Mouse (Mus musculus) C2C12 (cell line): Measurements from ENCODE around the gene Kank4. TPM values are rescaled to one million over a fixed set of nuclear protein-coding genes. Genes with fewer than 3 reads are reported as not detected.

Experiments used
- H3K27me3 ChIP-seq: one replicate; pipeline ENCODE4 v1.6.1; 2011; ENCODE audit not compliant: control insufficient read depth, insufficient read depth, insufficient read length
- H3K36me3 ChIP-seq: one replicate; pipeline ENCODE4 v1.6.1; 2011; ENCODE audit not compliant: control insufficient read depth, insufficient read depth
- H3K4me3 ChIP-seq: one replicate; pipeline ENCODE4 v1.5.1; 2011; ENCODE audit warnings: mild to moderate bottlenecking, control low read depth; ENCODE audit not compliant: poor library complexity, insufficient read depth, severe bottlenecking
- H3K79me2 ChIP-seq: one replicate; pipeline ENCODE4 v1.6.1; 2011; ENCODE audit not compliant: control insufficient read depth, insufficient read depth
- H3K79me3 ChIP-seq: one replicate; pipeline ENCODE4 v1.6.1; 2011; ENCODE audit warnings: low read depth, control low read depth
- H3ac ChIP-seq: one replicate; pipeline ENCODE3; 2011; ENCODE audit warnings: low read depth; ENCODE audit not compliant: control insufficient read depth, insufficient read length
- CEBPB ChIP-seq: IDR thresholded peaks from one replicate; pipeline ENCODE4 v1.6.1; 2011; ENCODE audit warnings: low read depth, mild to moderate bottlenecking, control low read depth, moderate library complexity
- CTCF ChIP-seq: IDR thresholded peaks from one replicate; pipeline ENCODE4 v1.5.1; 2011; ENCODE audit not compliant: control insufficient read depth, insufficient read depth, insufficient read length
- FOSL1 ChIP-seq: IDR thresholded peaks from one replicate; pipeline ENCODE4 v1.8.0; 2011; ENCODE audit warnings: mild to moderate bottlenecking, low read length; ENCODE audit not compliant: poor library complexity, insufficient read depth, severe bottlenecking
- MAX ChIP-seq: IDR thresholded peaks from one replicate; pipeline ENCODE4 v1.6.1; 2011; ENCODE audit warnings: mild to moderate bottlenecking, control low read depth
- MYOD1 ChIP-seq: IDR thresholded peaks from one replicate; pipeline ENCODE4 v1.6.1; 2011; ENCODE audit warnings: low read depth; ENCODE audit not compliant: control insufficient read depth, insufficient read length
- MYOG ChIP-seq: IDR thresholded peaks from one replicate; pipeline ENCODE4 v1.6.1; 2011; ENCODE audit not compliant: control insufficient read depth, insufficient read length; ENCODE audit errors: extremely low read depth
- USF1 ChIP-seq: IDR thresholded peaks from one replicate; pipeline ENCODE4 v1.6.1; 2011; ENCODE audit warnings: low read depth, mild to moderate bottlenecking, control low read depth, moderate library complexity
- polyA plus RNA-seq: library from polyadenylated mRNA; unstranded; fragments of >200 nt; fragmentation: generic; extraction: Trizol; gene quantifications from one replicate; pipeline ENCODE4 v1.2.1, GENCODE M21; 2012; ENCODE audit warnings: missing spikeins

Gene Kank4
- polyA plus RNA-seq, 1 experiment: not detected

DNA sequence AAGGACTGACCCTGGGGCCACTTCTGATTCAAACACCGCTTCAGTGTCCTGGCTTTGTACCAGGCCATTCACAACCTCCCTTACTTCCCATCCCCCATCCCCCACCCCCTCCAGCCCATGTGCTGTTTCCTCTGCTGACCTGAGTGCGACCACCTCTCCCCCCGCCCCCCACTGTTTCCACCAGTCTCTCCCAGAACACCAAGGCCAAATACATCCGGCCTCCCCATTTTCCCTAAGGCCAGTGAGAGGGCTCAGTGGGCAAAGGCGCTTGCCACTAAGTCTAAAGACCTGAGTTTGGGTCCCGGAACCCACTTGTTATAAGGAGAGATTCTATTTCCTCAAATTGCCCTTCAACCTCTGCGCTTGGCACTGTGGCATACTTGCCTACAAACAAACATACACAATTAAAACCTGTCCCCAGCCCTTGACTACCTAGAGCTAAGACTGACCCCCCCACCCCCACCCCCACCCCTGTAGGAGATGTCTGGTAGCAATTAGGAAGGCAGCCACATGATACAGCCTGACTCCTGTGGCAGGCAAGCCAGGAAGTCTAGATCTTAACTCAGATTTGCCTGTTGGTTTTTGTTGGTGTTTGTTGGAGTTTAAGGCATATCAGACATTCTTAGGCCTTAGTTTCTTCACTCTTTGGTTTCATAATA, 12.7 kb downstream of the Kank4 start:
- Histone ChIP-seq H3K4me3 (no peak overlapping the region), H3ac (no peak overlapping the region), H3K79me3 (no peaks in the 10 kb centered on the region), H3K36me3 (no peaks in the 10 kb centered on the region), H3K79me2 (no peaks in the 10 kb centered on the region), H3K27me3 (no peaks in the 10 kb centered on the region)
- TF ChIP-seq MAX (no peak), USF1 (no peak), MYOD1 (no peak), FOSL1 (no peak), MYOG (no peak), CTCF (no peak), CEBPB (no peak)

DNA sequence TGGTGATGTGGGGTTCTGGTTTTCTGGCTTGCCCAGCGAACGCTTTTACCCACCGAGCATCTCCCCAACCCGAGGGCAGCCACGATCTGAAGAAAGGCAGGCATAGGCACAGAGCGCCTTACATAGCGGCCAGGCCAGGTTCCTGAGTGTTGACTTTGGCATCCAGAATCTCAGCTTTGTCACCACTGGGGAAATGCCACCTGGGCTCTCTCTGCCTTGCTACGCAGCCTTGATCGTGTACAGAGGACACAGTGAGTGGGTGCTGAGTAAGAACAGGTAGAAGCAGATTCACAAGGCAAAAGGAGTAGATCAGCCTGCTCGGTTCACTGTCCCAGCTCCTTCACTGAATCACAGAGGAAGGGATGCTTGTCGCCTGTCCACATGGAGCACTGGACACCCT, 15.6 kb downstream of the Kank4 start:
- Histone ChIP-seq H3K79me3 (no peaks in the 10 kb centered on the region), H3K4me3 (no peak overlapping the region), H3ac (no peak overlapping the region), H3K36me3 (no peaks in the 10 kb centered on the region), H3K27me3 (no peaks in the 10 kb centered on the region), H3K79me2 (no peaks in the 10 kb centered on the region)
- no peak for TF ChIP-seq MAX
- TF ChIP-seq CTCF: no peak
- no peak for TF ChIP-seq MYOG
- TF ChIP-seq CEBPB: no peak
- no peak for TF ChIP-seq USF1
- TF ChIP-seq FOSL1: no peak
- TF ChIP-seq MYOD1: no peak

DNA sequence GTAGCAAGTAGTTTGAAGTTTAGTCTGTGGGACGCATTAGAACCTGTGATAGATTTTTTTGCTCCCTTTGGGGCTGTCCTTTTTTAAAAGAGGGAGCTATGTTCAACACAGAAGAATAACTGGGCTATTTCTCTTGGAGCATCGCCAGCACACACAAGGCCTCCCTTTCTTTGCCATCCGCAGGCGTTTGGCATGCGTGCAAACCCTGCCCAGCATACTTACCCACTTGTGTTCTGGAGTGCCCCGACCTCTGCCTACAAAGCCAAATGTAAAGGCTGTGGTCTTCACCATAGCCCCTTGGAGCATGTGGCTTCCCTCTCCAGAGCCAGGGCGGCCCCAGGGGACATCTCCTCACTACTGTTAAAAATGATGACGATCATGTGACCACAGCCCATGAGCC, 16.5 kb downstream of the Kank4 start:
- Histone ChIP-seq H3K79me3 (no peaks in the 10 kb centered on the region), H3K4me3 (no peak overlapping the region), H3K36me3 (no peaks in the 10 kb centered on the region), H3K79me2 (no peaks in the 10 kb centered on the region), H3ac (no peak overlapping the region), H3K27me3 (no peaks in the 10 kb centered on the region)
- TF ChIP-seq CTCF (no peak), FOSL1 (no peak), MAX (no peak), CEBPB (no peak), MYOG (no peak), MYOD1 (no peak), USF1 (no peak)

DNA sequence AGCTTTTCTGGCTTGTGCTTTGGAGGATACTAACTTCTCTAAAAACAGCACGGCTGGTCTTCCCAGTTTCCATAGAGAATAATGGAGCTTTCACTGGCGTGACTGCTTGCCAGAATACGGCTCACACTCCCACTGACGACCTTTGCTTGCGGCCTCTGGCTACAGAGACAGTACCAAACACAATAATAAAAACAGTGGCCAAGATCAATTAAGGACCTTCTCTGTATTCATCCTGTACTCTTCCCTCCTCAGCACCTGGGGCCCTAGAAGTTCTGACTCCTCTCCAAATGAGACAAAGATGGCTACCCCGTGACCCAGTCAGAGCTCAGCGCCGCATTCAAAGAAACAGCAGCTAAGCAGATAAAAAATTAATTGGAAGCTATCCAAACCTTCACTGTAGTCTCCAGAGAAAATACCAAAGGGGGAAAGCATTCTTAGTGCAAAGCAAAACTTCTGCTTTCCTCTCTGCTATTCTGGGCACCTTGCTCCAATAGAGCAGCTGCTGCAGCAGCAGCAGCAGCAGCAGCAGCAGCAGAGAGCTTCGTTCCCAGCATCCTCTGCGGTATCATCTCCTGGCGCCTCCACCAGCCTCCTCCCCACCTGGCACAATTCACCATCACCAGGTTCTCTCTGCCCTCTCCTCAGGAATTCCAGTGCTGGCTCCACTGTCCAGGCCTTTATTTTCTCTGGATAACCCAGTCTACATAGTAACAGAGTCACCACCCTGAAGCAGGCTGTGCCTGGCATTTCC, 20.6 kb downstream of the Kank4 start:
- Histone ChIP-seq H3K27me3 (no peaks in the 10 kb centered on the region), H3K4me3 (no peak overlapping the region), H3ac (no peak overlapping the region), H3K79me2 (no peaks in the 10 kb centered on the region), H3K79me3 (no peaks in the 10 kb centered on the region), H3K36me3 (no peaks in the 10 kb centered on the region)
- TF ChIP-seq FOSL1 (no peak), CEBPB (no peak), CTCF (no peak), USF1 (no peak), MYOD1 (no peak), MYOG (no peak), MAX (no peak)

DNA sequence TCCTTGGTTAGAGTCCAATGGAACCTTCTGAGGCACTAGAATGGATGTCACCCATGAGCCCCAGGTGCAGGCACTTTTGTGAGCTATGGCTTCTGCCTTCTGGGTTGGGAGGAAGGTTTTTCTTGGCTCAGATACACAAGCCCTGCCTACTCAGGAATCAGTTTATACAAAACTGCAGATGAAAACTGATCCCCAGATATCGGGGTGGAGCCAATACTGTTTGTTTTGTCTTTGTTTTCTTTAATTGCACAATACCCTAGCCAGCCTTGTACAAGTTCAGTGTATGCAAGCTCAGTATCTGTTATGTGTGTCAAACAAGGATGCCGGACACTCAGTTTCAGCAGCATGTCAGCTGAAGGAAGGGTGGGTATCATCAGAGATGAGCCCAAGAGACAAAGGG, 22.1 kb downstream of the Kank4 start:
- no peak for TF ChIP-seq USF1
- TF ChIP-seq CEBPB: no peak
- no peak for TF ChIP-seq MAX
- TF ChIP-seq MYOG: no peak
- no peak for TF ChIP-seq MYOD1
- TF ChIP-seq CTCF: no peak
- no peak for TF ChIP-seq FOSL1
- H3K79me2 ChIP-seq: no peaks in the 10 kb centered on the region
- no peaks in the 10 kb centered on the region for H3K36me3 ChIP-seq
- no peak overlapping the region for H3ac ChIP-seq
- H3K4me3 ChIP-seq: no peak overlapping the region
- no peaks in the 10 kb centered on the region for H3K27me3 ChIP-seq
- H3K79me3 ChIP-seq: no peaks in the 10 kb centered on the region
